ENCODE assay signal across 22 mouse cellular contexts in the genomic region with DNA sequence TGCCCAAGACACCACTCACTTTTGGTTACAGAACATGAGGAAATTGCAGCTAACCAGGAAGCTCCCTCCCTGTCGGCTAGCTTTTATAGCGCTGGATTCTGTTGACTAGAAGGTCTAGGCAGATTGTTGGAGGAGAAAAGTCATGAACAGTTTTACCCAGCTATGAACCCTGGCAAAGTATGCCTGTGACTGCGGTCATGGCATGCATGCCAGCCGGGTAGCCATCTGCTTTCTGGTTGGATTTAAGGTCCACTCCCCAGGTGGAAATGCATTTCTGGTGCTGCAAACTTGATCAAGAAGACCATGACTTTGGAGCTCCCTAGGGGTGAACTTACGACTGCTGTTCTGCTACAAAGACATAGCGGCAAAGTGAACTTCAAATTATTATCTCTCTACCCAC.
A peak's percentile ranks its signal among the peaks of the same experiment; 100 is the strongest.
DNase-seq lines count a peak whose midpoint lies in the region; ATAC-seq lines count a peak whose summit lies in the region.
"Had no signal": no experiment of that assay in that cellular context is flagged by ENCODE, and none has a peak within 500 bp of the region (broad histone marks: within the 10 kb centered on the region; RNA-seq: fewer than 3 reads in every experiment).

No protein-coding gene starts in this region.

- ATAC-seq in cerebellum, adult (ENCODE audit: insufficient number of reproducible peaks, low FRiP score, low TSS enrichment): no peak
- ATAC-seq in megakaryocyte progenitor cell, adult 5-6 weeks (replicated peaks; ENCODE audit: poor library complexity): peak; percentile 31; the same call in 1 of the 2 replicates
- no peak for ATAC-seq in frontal cortex, adult (ENCODE audit: low TSS enrichment)
- ATAC-seq: forebrain, embryonic 13.5 days; forebrain, embryonic 16.5 days; hindbrain, postnatal 0 days; inflammation-experienced regulatory T-cells, adult 6 months; intestine, embryonic 16.5 days; Patski had no signal

- peak; percentile 13 for DNase-seq in cerebellum, adult 11-12 months
- peak; percentile 3 for DNase-seq in cerebellum, adult 9-10 months
- no peak for DNase-seq in cerebellum, adult 11 months
- peak; percentile 23 to 51 for DNase-seq in cerebellum, postnatal 14 days
- DNase-seq in B cell, adult 2 months: no peak
- DNase-seq: adrenal gland, postnatal 10 days; adrenal gland, postnatal 36 days; gastrocnemius, adult 2 months; gastrocnemius, postnatal 14 days; heart, adult 18-20 months; heart, postnatal 14 days; heart, postnatal 4 days; kidney, adult 18-20 months had no signal

Comparison
In these comparisons a context has a peak if more than half of its experiments do, and no peak if none do; other contexts are left out.
1. DNase-seq: peak in cerebellum, adult 11-12 months (single experiment), cerebellum, adult 9-10 months (single experiment) and cerebellum, postnatal 14 days (2 of 2); none in cerebellum, adult 11 months (single experiment) and B cell, adult 2 months (0 of 2).